Mouse (Mus musculus) midbrain, embryonic 14.5 days (tissue): ENCODE measurements around the gene Dgkz. TPM values are rescaled to one million over a fixed set of nuclear protein-coding genes. Genes with fewer than 3 reads are reported as not detected.

Experiments used
- ATAC-seq: fragments of 200-750 bp; cut with Nextera tagmentation; 2 replicates; pipeline ENCODE4 v1.8.0; 2017; ENCODE audit warnings: moderate number of reproducible peaks, moderate library complexity; ENCODE audit not compliant: low FRiP score, low TSS enrichment
- DNase-seq: peaks from one replicate; pipeline ENCODE4 v3.0.0-alpha.2; 2015
- H3K27ac ChIP-seq: fragments of 300-500 bp; sonication (generic); replicated peaks from 2 replicates; pipeline ENCODE4 v1.5.1; 2014; ENCODE audit warnings: mild to moderate bottlenecking, low read depth, low read length, moderate library complexity
- H3K27me3 ChIP-seq: fragments of 300-500 bp; sonication (generic); 2 replicates; pipeline ENCODE4 v1.6.1; 2014; ENCODE audit warnings: low read length, control low read depth, mixed read lengths; ENCODE audit not compliant: control insufficient read depth, insufficient read depth
- H3K36me3 ChIP-seq: fragments of 300-500 bp; sonication (generic); 2 replicates; pipeline ENCODE4 v1.6.1; 2014; ENCODE audit warnings: low read length, control low read depth; ENCODE audit not compliant: control insufficient read depth, insufficient read depth
- H3K4me1 ChIP-seq: fragments of 300-500 bp; sonication (generic); 2 replicates; pipeline ENCODE4 v1.6.1; 2014; ENCODE audit warnings: mild to moderate bottlenecking, antibody characterized with exemption, low read length, control low read depth; ENCODE audit not compliant: control insufficient read depth, insufficient read depth
- H3K4me2 ChIP-seq: fragments of 300-500 bp; sonication (generic); 2 replicates; pipeline ENCODE4 v1.6.1; 2014; ENCODE audit warnings: mild to moderate bottlenecking, low read length, moderate library complexity
- H3K4me3 ChIP-seq: fragments of 300-500 bp; sonication (generic); replicated peaks from 2 replicates; pipeline ENCODE4 v1.5.1; 2014; ENCODE audit warnings: low read depth, low read length
- H3K9ac ChIP-seq: fragments of 300-500 bp; sonication (generic); replicated peaks from 2 replicates; pipeline ENCODE4 v1.6.1; 2014; ENCODE audit warnings: mild to moderate bottlenecking, low read length, moderate library complexity
- H3K9me3 ChIP-seq: fragments of 300-500 bp; sonication (generic); 2 replicates; pipeline ENCODE4 v1.6.1; 2016; ENCODE audit warnings: low read length, control low read depth, mixed read lengths; ENCODE audit not compliant: control insufficient read depth
- WGBS: fragments of 180-500 bp; shearing (Covaris S2); extraction: QIAGEN DNeasy Blood & Tissue Kit; methylation state at CpG from one replicate; pipeline ENCODE4 v1.1.7; 2014; 5-methylcytosine and 5-hydroxymethylcytosine counted together
- polyA plus RNA-seq: library from polyadenylated mRNA; unstranded; fragments of >200 nt; fragmentation: Nextera tagmentation; extraction: Ambion mirVana; gene quantifications from 2 replicates; pipeline ENCODE4 v1.2.1, GENCODE M21; 2014

Dgkz gene
- polyA plus RNA-seq, 1 experiment from 2014 or later, result 32.0 TPM

DNA sequence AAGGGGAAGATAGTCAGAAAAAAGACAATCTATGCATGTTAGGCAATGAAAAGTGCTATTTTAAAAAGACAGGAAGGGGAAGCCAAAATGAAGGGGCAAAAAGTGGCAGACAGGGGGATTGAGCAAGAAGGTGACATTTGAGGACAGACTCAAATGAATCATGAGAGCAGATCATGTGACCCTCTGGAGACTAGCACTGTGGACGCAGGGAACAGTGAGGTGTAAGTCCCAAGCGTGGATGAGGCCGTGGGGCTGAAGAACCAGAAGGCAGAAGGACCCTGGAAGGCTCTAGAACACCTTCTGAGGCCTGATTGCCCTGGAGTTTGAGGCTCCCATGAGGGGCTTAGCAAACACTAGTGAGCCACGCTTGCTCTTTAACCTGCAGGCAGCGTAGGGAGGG is 9.3 kb downstream of the Dgkz start:
- Histone ChIP-seq H3K4me2 (no peak overlapping the region), H3K9me3 (no peaks in the 10 kb centered on the region), H3K36me3 (no peaks in the 10 kb centered on the region), H3K27me3 (no peaks in the 10 kb centered on the region), H3K27ac (no peak overlapping the region), H3K4me3 (no peak overlapping the region), H3K4me1 (peaks cover 18% of the 10 kb centered on the region), H3K9ac (no peak overlapping the region)
- DNase-seq (no peak), ATAC-seq (no peak)
- 86% methylated on average over 5 of the region's 5 CpGs for WGBS

DNA sequence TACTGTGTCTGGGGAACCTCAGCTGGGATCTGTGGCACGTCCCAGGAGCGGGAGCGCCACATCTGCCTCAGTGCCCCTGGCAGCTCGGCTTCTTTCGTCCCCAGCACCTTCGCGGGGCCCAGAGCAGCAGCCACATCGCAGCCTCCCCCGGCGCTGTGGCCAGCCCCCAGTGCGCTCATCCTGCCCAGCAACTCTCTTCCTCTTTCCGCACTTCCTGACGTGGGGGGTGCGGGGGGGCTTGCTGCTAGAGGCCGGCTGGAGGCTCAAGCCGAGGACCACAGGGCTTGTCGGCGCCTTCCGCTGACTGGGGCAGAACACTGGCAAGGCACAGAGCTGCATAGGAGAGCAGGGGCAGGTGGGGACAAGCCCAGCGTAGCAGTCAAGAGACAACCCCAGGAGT is 10.2 kb downstream of the Dgkz start:
- WGBS, result 23% methylated on average over 20 of the region's 20 CpGs
- H3K36me3 ChIP-seq, result no peaks in the 10 kb centered on the region
- H3K4me3 ChIP-seq, result no peak overlapping the region
- ATAC-seq (no peak), DNase-seq (no peak)
- no peak overlapping the region for H3K9ac ChIP-seq
- H3K4me2 ChIP-seq, result peak overlapping the region; percentile 2; the same call in 1 of the 2 replicates
- no peak overlapping the region for H3K27ac ChIP-seq
- peaks cover 13% of the 10 kb centered on the region for H3K4me1 ChIP-seq
- H3K9me3 ChIP-seq, result no peaks in the 10 kb centered on the region
- no peaks in the 10 kb centered on the region for H3K27me3 ChIP-seq

DNA sequence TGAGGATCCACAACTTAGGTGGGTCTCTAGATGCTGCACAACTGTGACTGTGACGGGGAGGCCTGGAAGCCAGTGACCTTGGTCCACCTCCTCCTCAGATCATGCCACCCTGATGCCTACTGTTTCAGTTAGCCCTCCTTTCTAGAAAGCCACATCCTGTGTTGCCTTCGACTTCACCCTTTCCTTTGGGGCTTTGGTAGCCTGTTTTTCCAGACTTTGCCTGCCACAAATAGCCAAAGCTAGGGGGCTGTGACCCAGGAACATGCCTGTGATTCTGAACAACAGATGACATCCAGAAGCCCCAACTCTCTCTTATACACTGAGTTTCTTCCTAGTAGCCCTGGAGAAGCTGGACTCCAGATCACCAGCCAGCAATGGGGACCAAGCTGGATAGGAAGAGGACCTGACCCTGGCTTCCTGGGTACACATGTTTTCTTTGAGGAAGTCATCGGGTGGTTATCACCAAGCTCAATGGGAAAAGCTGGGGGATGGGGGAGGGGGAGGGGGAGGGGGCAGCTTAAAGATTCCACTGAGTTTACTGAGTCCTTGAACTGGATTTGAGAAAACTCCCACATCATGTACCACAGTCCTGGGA is 11.0 kb downstream of the Dgkz start:
- H3K9ac ChIP-seq, result no peak overlapping the region
- WGBS, result 79% methylated on average over 3 of the region's 3 CpGs
- DNase-seq (no peak), ATAC-seq (no peak)
- H3K4me1 ChIP-seq, result peaks cover 17% of the 10 kb centered on the region
- H3K27me3 ChIP-seq, result no peaks in the 10 kb centered on the region
- H3K4me2 ChIP-seq, result no peak overlapping the region
- no peak overlapping the region for H3K27ac ChIP-seq
- no peaks in the 10 kb centered on the region for H3K9me3 ChIP-seq
- H3K4me3 ChIP-seq, result no peak overlapping the region
- H3K36me3 ChIP-seq, result no peaks in the 10 kb centered on the region

DNA sequence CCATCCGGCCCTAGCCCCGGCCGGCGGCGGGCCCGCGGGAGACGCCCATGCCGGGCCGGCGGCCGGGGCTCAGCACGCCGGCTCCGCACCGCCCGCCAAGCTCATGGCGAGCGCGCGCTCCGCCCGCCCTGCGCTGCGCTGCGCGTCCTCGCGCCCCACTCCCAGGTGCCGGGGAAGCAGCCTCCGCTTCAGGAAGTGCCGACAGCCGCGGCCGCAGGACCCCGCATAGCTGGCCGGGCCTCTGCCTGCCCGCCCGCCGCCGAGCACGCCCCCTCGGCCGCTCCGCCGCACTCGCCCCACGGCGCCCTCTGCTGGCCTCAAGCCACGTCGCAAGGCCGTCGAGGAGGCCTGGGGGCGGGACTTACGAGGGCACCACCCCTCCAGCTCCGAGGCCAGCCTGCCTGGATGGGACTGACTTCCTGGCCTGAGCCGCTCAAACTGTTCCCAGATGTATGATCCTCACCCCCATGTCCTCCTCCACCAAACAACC is 12.2 kb downstream of the Dgkz start:
- Histone ChIP-seq H3K4me3 (peak overlapping the region; percentile 78), H3K4me2 (peak overlapping the region; percentile 90), H3K4me1 (peaks cover 17% of the 10 kb centered on the region), H3K27ac (peak overlapping the region; percentile 77), H3K36me3 (no peaks in the 10 kb centered on the region), H3K27me3 (no peaks in the 10 kb centered on the region), H3K9ac (peak overlapping the region; percentile 82), H3K9me3 (no peaks in the 10 kb centered on the region)
- peak; percentile 95 for ATAC-seq
- 1% methylated on average over 56 of the region's 57 CpGs for WGBS
- DNase-seq, result peak; percentile 95

DNA sequence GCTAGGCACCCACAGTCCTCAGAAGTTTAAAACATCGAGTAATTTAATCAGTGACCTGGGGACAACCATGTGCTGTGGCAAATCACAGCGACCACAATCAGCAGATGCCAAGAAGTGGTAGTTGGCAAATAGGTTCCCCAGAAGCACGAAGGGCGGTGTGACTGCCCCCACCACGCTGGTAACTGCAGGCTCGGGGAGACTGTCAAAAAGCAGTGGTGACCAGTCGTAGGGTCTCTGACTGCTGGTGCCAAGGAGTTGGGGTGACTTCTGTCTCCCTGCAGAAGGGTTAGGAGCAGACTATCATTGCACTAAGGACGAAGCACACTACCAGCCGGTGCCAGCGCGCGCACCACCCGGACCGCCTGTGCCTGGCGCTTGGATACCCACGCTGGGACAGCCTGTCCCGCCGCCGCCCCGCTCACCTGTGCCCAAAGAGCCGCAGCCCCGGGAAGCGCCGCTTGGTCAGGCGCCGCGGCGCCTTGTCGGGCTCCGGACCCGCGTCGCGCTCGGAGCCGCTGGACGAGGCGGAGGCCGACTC is 12.7 kb downstream of the Dgkz start:
- ATAC-seq (no peak; the same call in none of the 2 replicates), DNase-seq (no peak)
- Histone ChIP-seq H3K9ac (peak overlapping the region; percentile 82), H3K4me1 (peaks cover 17% of the 10 kb centered on the region), H3K9me3 (no peaks in the 10 kb centered on the region), H3K36me3 (no peaks in the 10 kb centered on the region), H3K4me3 (peak overlapping the region; percentile 78), H3K4me2 (peak overlapping the region; percentile 90), H3K27ac (peak overlapping the region; percentile 77), H3K27me3 (no peaks in the 10 kb centered on the region)
- WGBS, result under 1% methylated on average over 36 of the region's 39 CpGs

DNA sequence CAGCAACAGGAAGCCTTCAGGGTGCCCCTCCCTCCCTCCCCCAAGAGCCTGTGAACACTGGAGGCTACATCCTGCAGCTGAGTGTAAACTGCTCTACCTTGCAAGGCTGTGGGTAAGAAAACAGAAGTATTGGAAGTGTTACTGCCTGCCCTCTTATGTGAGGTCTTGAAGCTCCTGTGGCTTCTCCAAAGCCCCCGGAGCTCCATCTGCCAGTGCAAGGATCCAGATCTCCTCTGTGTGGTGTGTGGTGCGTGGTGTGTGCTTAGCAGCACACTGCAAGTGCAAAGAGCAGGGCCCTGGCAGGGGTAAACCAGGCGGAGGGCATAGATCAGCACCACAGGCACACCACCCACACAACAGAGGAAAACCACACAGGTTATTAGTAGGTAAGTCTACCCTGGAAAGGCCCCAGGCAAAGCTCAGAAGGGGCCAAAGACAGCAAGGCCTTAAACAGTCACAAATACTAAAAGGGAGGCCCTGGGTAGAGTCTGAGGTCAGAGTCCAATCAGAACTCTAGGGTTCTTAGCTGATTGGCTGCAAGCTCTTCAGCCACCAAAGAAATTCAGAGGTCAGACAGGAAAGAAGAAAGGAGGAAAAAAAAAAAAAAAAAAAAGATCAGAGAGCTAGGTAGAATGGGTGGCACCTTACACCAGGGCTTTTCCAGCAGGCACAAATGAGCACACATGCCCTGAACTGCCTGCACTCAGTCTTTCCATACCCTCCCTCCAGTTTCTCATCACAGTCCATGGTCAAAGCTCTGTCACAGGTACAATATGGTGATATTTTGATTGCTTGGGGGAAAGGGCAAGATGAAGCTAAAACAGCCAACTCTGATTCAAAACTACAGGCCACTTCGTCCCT is 13.5 kb downstream of the Dgkz start:
- no peak for DNase-seq
- Histone ChIP-seq H3K4me1 (peaks cover 19% of the 10 kb centered on the region), H3K9ac (peak overlapping the region; percentile 82), H3K4me3 (peak overlapping the region; percentile 78), H3K36me3 (no peaks in the 10 kb centered on the region), H3K9me3 (no peaks in the 10 kb centered on the region), H3K27ac (no peak overlapping the region), H3K4me2 (peak overlapping the region; percentile 90), H3K27me3 (no peaks in the 10 kb centered on the region)
- WGBS, result 63% methylated on average over 4 of the region's 4 CpGs
- no peak for ATAC-seq

DNA sequence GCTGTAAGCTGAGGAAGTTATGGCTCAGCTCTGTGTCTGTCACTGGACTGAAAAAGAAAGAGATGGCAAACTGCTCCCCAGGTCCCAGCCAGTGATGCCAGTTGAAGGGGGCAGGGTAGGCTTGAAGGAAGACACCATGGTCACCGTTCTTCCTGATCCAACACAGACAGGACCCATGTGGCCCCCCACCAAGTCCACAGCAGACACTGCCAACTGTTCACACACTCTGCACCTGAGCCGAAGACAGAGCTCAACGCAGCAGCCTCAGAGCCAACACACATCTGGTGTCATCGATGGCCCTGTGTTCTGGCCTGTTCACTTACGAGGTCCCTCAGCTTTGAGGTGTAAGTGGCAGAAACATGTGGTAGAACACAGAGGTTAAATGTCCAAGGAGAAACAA is 15.2 kb downstream of the Dgkz start:
- H3K4me1 ChIP-seq, result peaks cover 22% of the 10 kb centered on the region
- WGBS, result 92% methylated on average over 5 of the region's 5 CpGs
- no peaks in the 10 kb centered on the region for H3K36me3 ChIP-seq
- no peak overlapping the region for H3K4me2 ChIP-seq
- H3K27me3 ChIP-seq, result no peaks in the 10 kb centered on the region
- H3K4me3 ChIP-seq, result no peak overlapping the region
- DNase-seq, result no peak
- H3K27ac ChIP-seq, result no peak overlapping the region
- H3K9ac ChIP-seq, result no peak overlapping the region
- ATAC-seq, result no peak
- H3K9me3 ChIP-seq, result no peaks in the 10 kb centered on the region

DNA sequence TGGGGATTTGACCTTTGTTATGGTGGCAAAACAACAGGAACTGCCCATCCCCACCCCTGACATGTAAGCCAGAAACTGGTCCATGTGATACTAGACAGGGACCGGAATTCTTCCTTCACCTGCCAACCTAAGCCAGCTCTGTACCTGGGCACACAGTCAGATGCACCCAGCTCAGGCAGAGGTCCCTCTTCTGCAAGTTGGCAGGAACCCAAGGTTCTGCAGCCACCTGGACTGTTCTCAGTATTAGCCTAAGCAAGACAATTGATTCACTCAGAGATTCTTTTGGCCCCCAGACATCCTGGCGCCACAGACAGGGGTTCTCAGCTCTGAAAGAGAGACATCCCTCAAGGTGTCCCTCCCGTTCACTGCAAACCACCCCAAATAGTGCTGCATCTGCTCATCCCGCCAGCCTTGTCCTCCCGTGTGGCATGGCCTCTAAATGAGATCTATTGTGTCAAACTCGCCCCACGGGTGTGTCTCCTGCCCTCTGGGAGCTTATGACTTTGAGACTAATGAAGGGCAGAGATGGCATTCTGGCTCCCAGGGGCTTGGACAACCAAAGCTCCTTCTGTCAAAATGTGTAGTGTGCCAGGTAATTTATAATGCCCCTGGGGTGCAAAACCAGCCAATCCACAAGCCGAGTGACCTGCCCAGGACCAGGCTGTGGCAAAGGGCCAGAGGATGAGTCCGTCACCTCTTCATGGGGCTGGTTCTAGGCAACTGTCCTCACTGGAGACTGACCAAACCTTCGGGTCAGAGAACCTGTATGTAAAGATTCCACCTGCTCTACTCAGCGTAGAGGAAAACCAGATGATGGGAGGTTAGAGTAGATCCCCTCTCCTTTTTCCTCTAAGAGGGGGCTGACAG is 15.9 kb downstream of the Dgkz start:
- no peak for ATAC-seq
- 79% methylated on average over 11 of the region's 11 CpGs for WGBS
- no peak overlapping the region for H3K27ac ChIP-seq

More for the DNA sequence above, 15.9 kb downstream of the Dgkz start:
- Histone ChIP-seq H3K9me3 (no peaks in the 10 kb centered on the region), H3K27me3 (no peaks in the 10 kb centered on the region), H3K4me2 (no peak overlapping the region), H3K4me1 (peaks cover 22% of the 10 kb centered on the region), H3K9ac (no peak overlapping the region), H3K36me3 (no peaks in the 10 kb centered on the region), H3K4me3 (no peak overlapping the region)
- DNase-seq, result no peak
